Mouse (Mus musculus): ENCODE measurements around the gene Cpsf6. TPM values are rescaled to one million over a fixed set of nuclear protein-coding genes. Genes with fewer than 3 reads are reported as not detected.

Gene Cpsf6
- total and polyA plus RNA-seq, 3 experiments = 177 to 285 (median 244) TPM

DNA sequence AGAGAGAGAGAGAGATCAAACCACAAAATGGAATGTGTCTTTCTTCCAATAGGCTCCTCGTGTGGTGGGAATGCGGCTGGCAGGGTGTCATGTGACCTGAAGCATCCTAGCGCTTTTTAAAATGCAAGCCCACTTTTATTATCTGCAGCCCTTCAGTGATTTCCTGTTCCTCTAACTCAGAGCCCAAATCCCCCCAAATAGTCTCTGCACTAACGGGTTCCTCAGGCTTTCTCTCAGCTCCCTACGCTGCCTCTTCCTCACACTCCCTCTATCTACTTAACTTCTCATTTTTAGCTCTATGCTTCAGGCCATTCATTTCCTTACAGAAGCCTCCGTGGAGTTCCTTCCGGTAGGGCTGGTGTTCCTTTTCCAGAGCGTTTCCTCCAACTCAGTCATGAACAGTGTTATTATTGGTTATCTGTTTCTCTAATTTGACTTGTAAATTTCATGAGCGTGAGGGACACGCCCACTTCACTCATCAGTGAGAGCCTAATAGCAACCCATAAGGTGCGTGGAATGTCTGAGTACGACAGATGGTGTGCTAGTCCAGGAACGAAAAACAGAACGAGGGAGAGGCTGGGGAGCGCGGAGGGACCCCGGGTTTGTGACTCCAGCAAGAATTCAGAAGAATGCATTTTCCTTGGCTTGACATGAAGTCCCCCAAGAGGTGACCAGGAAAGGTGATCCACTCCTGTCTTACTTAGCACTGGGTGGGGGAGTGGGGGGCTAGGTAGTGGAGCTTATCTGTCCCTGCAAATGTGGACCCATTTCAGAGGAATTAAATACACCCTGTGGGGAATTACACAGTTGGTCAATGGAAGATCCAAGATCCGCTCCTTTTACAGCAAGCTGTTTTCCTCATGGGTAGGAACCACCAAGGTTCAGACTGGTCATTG lies 38.2 kb upstream of the Cpsf6 start:
- DNase-seq (ENCODE audit: low spot score) (no peak), ATAC-seq (ENCODE audit: extremely low read depth, insufficient number of reproducible peaks, low FRiP score, poor library complexity, severe bottlenecking) (peak; percentile 34; the same call in 1 of the 2 replicates)
- no peaks in the 10 kb centered on the region for H3K36me3 ChIP-seq (replicated peaks)
- peaks cover 7% of the 10 kb centered on the region for H3K27me3 ChIP-seq (ENCODE audit: insufficient read depth, low read length)
- H3K9me3 ChIP-seq (replicated peaks) = no peaks in the 10 kb centered on the region
- TF ChIP-seq POLR2AphosphoS5 (IDR thresholded peaks at IDR 0.05; ENCODE audit: insufficient replicate concordance, low read depth, low read length) (no peak), TAL1 (conservative IDR thresholded peaks at IDR 0.05; ENCODE audit: low read depth, low read length) (no peak), GATA2 (IDR thresholded peaks at IDR 0.05; ENCODE audit: borderline replicate concordance, low read depth, low read length) (no peak), CTCF (IDR thresholded peaks at IDR 0.05; ENCODE audit: low read depth, low read length) (no peak), GATA1 (IDR thresholded peaks at IDR 0.05; ENCODE audit: borderline replicate concordance, low read length) (no peak)
- H3K4me1 ChIP-seq (ENCODE audit: insufficient read depth, low read depth, low read length) = no peaks in the 10 kb centered on the region
- H3K4me3 ChIP-seq (ENCODE audit: low read depth, low read length) = no peak overlapping the region

DNA sequence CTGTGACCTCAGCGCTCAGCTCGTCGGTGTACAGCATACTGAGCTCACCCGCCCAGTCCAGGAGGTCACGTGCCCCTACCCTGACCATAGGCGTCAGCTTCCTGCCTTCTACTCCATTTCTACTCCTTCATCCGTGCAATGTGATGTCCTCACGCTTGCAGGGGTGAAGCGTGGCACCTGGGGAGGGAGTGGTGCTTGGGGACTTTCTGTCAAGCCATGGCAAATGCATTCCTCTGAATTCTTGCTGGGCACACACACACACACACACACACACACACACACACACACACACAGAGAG lies 37.6 kb upstream of the Cpsf6 start:
- no peak for TF ChIP-seq TAL1 (conservative IDR thresholded peaks at IDR 0.05; ENCODE audit: low read depth, low read length)
- no peak for TF ChIP-seq CTCF (IDR thresholded peaks at IDR 0.05; ENCODE audit: low read depth, low read length)
- TF ChIP-seq GATA2 (IDR thresholded peaks at IDR 0.05; ENCODE audit: borderline replicate concordance, low read depth, low read length) = no peak
- TF ChIP-seq GATA1 (IDR thresholded peaks at IDR 0.05; ENCODE audit: borderline replicate concordance, low read length) = no peak
- no peak for TF ChIP-seq POLR2AphosphoS5 (IDR thresholded peaks at IDR 0.05; ENCODE audit: insufficient replicate concordance, low read depth, low read length)
- H3K4me3 ChIP-seq (ENCODE audit: low read depth, low read length) = no peak overlapping the region
- no peaks in the 10 kb centered on the region for H3K9me3 ChIP-seq (replicated peaks)
- H3K27me3 ChIP-seq (ENCODE audit: insufficient read depth, low read length) = peaks cover 7% of the 10 kb centered on the region
- H3K36me3 ChIP-seq (replicated peaks) = no peaks in the 10 kb centered on the region
- DNase-seq (ENCODE audit: low spot score) (no peak), ATAC-seq (ENCODE audit: extremely low read depth, insufficient number of reproducible peaks, low FRiP score, poor library complexity, severe bottlenecking) (0 out of 2 replicates have a peak, but pooled peaks have one; percentile 28)
- H3K4me1 ChIP-seq (ENCODE audit: insufficient read depth, low read depth, low read length) = no peaks in the 10 kb centered on the region

DNA sequence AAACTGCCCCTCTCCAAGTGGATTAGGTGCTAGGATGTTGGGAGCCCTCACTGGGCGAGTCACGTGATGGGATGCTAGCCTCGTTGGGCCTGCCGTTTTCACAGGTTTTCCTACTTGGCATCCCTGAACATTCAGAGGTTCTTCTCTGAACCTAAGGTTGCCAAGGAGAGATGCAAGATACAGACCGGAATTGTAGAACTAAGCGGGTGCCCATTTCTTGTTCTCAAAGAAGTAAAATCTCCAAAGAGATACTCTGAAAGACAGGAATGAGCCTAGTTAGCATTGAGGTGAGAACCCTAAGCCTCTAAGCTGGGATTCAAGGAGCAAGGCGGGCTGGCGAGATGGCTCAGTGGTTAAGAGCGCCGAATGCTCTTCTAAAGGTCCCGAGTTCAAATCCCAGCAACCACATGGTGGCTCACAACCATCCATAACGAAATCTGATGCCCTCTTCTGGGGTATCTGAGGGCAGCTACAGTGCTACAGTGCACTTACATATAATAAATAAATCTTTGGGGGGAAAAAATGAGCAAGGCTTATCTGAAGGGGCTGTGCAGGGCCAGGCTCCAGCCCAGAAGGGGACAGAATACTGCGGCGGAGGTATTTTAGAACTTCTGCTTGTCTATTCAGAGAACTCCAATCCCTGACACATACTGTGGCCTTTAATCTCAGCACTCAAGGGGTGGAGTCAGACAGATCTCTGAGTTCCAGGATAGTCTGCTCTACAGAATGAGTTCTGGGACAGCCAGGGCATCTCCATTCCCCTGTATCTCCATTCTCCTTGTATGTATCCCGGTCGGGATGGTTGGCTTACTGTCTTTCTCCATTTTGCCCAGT lies 37.0 kb upstream of the Cpsf6 start:
- Histone ChIP-seq H3K36me3 (replicated peaks) (no peaks in the 10 kb centered on the region), H3K27me3 (ENCODE audit: insufficient read depth, low read length) (peaks cover 7% of the 10 kb centered on the region), H3K9me3 (replicated peaks) (no peaks in the 10 kb centered on the region), H3K4me3 (ENCODE audit: low read depth, low read length) (no peak overlapping the region), H3K4me1 (ENCODE audit: insufficient read depth, low read depth, low read length) (no peaks in the 10 kb centered on the region)
- ATAC-seq (ENCODE audit: extremely low read depth, insufficient number of reproducible peaks, low FRiP score, poor library complexity, severe bottlenecking) (no peak), DNase-seq (ENCODE audit: low spot score) (no peak)
- TF ChIP-seq POLR2AphosphoS5 (IDR thresholded peaks at IDR 0.05; ENCODE audit: insufficient replicate concordance, low read depth, low read length) (no peak), TAL1 (conservative IDR thresholded peaks at IDR 0.05; ENCODE audit: low read depth, low read length) (no peak), GATA1 (IDR thresholded peaks at IDR 0.05; ENCODE audit: borderline replicate concordance, low read length) (no peak), GATA2 (IDR thresholded peaks at IDR 0.05; ENCODE audit: borderline replicate concordance, low read depth, low read length) (no peak), CTCF (IDR thresholded peaks at IDR 0.05; ENCODE audit: low read depth, low read length) (no peak)

DNA sequence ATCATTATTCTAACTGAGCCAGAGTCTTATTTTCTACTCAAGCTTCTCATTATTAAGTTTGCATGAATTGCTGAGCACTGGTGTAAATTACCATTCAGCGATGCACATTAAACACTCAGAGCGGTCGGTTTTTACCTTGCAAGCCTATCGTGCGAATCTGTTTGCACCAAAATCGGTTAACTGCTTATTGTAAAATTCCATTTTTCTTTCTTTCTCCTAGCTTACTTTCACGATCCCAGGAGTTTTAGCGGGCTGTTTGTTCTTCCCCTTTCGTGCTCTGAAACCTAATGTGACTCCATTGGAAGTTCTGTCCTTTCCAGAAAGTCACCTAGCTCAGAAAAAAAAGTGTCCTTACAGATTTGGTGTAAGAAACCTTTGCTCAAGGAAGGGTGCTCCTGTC lies 36.3 kb upstream of the Cpsf6 start:
- Histone ChIP-seq H3K4me3 (ENCODE audit: low read depth, low read length) (no peak overlapping the region), H3K4me1 (ENCODE audit: insufficient read depth, low read depth, low read length) (no peaks in the 10 kb centered on the region), H3K36me3 (replicated peaks) (no peaks in the 10 kb centered on the region), H3K27me3 (ENCODE audit: insufficient read depth, low read length) (peaks cover 7% of the 10 kb centered on the region), H3K9me3 (replicated peaks) (no peaks in the 10 kb centered on the region)
- ATAC-seq (ENCODE audit: extremely low read depth, insufficient number of reproducible peaks, low FRiP score, poor library complexity, severe bottlenecking) = no peak
- DNase-seq (ENCODE audit: low spot score) = no peak
- TF ChIP-seq CTCF (IDR thresholded peaks at IDR 0.05; ENCODE audit: low read depth, low read length) = no peak
- TF ChIP-seq TAL1 (conservative IDR thresholded peaks at IDR 0.05; ENCODE audit: low read depth, low read length) = no peak
- no peak for TF ChIP-seq GATA2 (IDR thresholded peaks at IDR 0.05; ENCODE audit: borderline replicate concordance, low read depth, low read length)
- TF ChIP-seq POLR2AphosphoS5 (IDR thresholded peaks at IDR 0.05; ENCODE audit: insufficient replicate concordance, low read depth, low read length) = no peak
- TF ChIP-seq GATA1 (IDR thresholded peaks at IDR 0.05; ENCODE audit: borderline replicate concordance, low read length) = no peak

DNA sequence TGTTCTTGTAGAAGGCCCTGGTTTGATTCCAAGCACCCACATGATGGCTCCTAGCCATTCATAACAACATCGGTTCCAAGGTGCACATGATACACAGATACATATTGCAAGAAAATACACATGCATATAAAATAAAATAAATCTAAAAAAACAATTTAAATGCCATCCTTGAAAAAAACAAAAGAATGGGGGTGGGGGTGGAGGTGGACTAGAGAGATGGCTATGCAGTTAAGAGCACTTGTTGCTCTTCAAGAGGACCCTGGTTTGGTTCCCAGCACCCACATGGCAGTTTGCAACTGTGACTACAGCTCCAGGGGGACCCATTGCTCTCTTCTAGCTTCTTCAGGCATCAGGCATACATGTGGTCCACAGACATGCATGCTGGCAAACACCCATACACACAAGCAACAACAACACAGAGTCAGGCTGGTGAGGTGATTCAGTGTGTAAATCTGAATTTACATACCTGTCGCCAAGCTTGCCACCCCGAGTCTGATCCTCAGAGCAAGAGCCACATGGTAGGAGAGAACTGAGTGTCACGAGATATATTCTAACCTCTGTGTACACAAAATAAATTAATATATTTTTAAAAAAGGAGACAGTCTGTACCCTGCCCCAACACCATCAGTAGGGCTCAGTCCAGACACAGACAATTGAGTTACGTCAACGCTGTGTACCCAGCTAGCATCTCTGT lies 35.7 kb upstream of the Cpsf6 start:
- Histone ChIP-seq H3K4me3 (ENCODE audit: low read depth, low read length) (no peak overlapping the region), H3K36me3 (replicated peaks) (no peaks in the 10 kb centered on the region), H3K27me3 (ENCODE audit: insufficient read depth, low read length) (peaks cover 5% of the 10 kb centered on the region), H3K9me3 (replicated peaks) (no peaks in the 10 kb centered on the region), H3K4me1 (ENCODE audit: insufficient read depth, low read depth, low read length) (no peaks in the 10 kb centered on the region)
- ATAC-seq (ENCODE audit: extremely low read depth, insufficient number of reproducible peaks, low FRiP score, poor library complexity, severe bottlenecking) = no peak
- TF ChIP-seq GATA2 (IDR thresholded peaks at IDR 0.05; ENCODE audit: borderline replicate concordance, low read depth, low read length) = no peak
- no peak for TF ChIP-seq GATA1 (IDR thresholded peaks at IDR 0.05; ENCODE audit: borderline replicate concordance, low read length)
- TF ChIP-seq POLR2AphosphoS5 (IDR thresholded peaks at IDR 0.05; ENCODE audit: insufficient replicate concordance, low read depth, low read length) = no peak
- TF ChIP-seq TAL1 (conservative IDR thresholded peaks at IDR 0.05; ENCODE audit: low read depth, low read length) = no peak
- TF ChIP-seq CTCF (IDR thresholded peaks at IDR 0.05; ENCODE audit: low read depth, low read length) = no peak
- no peak for DNase-seq (ENCODE audit: low spot score)
